In genomic region chr11:102245581-102246272, GRCm38 (mm10) we compare ENCODE assay signal across 9 mouse cellular contexts. TPM values are rescaled to one million over a fixed set of nuclear protein-coding genes. Genes with fewer than 3 reads are reported as not detected.
DNase-seq lines count a peak whose midpoint lies in the region; ATAC-seq and TF ChIP-seq lines count a peak whose summit lies in the region.
"Had no signal": no experiment of that assay in that cellular context is flagged by ENCODE, and none has a peak within 500 bp of the region (broad histone marks: within the 10 kb centered on the region; RNA-seq: fewer than 3 reads in every experiment).

No protein-coding gene starts in this region.

- DNase-seq in heart, postnatal 0 days (ENCODE audit: low spot score): no peak
- DNase-seq in heart, postnatal 4 days: no peak
- DNase-seq in midbrain, postnatal 0 days (ENCODE audit: low spot score): no peak
- DNase-seq in cerebellum, adult 11 months: no peak
- no peak for DNase-seq in frontal cortex, postnatal 36 days (ENCODE audit: low spot score in 2 of 2)
- no peak for DNase-seq in cerebellum, postnatal 36 days

- H3K4me2 ChIP-seq in heart, postnatal 0 days (ENCODE audit: low read depth, low read length): peak overlapping the region; percentile 66
- peak overlapping the region; percentile 77 for H3K4me2 ChIP-seq in embryonic facial prominence, embryonic 13.5 days
- peak overlapping the region; percentile 79 for H3K4me2 ChIP-seq in intestine, embryonic 15.5 days (replicated peaks)
- H3K4me2 ChIP-seq in midbrain, postnatal 0 days (ENCODE audit: low read depth, low read length, poor library complexity, severe bottlenecking): peak overlapping the region; percentile 64

- TF ChIP-seq EP300 in heart, postnatal 0 days (IDR thresholded peaks at IDR 0.05; ENCODE audit: low read depth): no peak; the same call in 1 of the 2 replicates

- peak overlapping the region; percentile 40 for H3K4me3 ChIP-seq in heart, postnatal 0 days (ENCODE audit: low read depth, low read length)
- H3K4me3 ChIP-seq in embryonic facial prominence, embryonic 13.5 days: peak overlapping the region; percentile 41
- H3K4me3 ChIP-seq in intestine, embryonic 15.5 days (replicated peaks): peak overlapping the region; percentile 35
- peak overlapping the region; percentile 37 for H3K4me3 ChIP-seq in midbrain, postnatal 0 days (ENCODE audit: low read depth, low read length)

- no peaks in the 10 kb centered on the region; the same call in 1 of the 2 replicates for H3K9me3 ChIP-seq in heart, postnatal 0 days (replicated peaks; ENCODE audit: control insufficient read depth, low read length)
- no peaks in the 10 kb centered on the region for H3K9me3 ChIP-seq in embryonic facial prominence, embryonic 13.5 days
- H3K9me3 ChIP-seq in intestine, embryonic 15.5 days: no peaks in the 10 kb centered on the region
- H3K9me3 ChIP-seq in midbrain, postnatal 0 days (ENCODE audit: low read length): no peaks in the 10 kb centered on the region

- H3K36me3 ChIP-seq in heart, postnatal 0 days (replicated peaks; ENCODE audit: control insufficient read depth, insufficient read depth, low read length): no peaks in the 10 kb centered on the region
- no peaks in the 10 kb centered on the region for H3K36me3 ChIP-seq in embryonic facial prominence, embryonic 13.5 days
- H3K36me3 ChIP-seq in intestine, embryonic 15.5 days: no peaks in the 10 kb centered on the region
- no peaks in the 10 kb centered on the region for H3K36me3 ChIP-seq in midbrain, postnatal 0 days (ENCODE audit: insufficient read depth, low read length)

- H3K27me3 ChIP-seq in heart, postnatal 0 days (ENCODE audit: control insufficient read depth, insufficient read depth, low read length): no peaks in the 10 kb centered on the region
- no peaks in the 10 kb centered on the region for H3K27me3 ChIP-seq in embryonic facial prominence, embryonic 13.5 days
- no peaks in the 10 kb centered on the region for H3K27me3 ChIP-seq in intestine, embryonic 15.5 days (replicated peaks)
- H3K27me3 ChIP-seq in midbrain, postnatal 0 days (ENCODE audit: insufficient read depth, low read length): no peaks in the 10 kb centered on the region

- 67% methylated on average over 14 of the region's 14 CpGs for WGBS in heart, postnatal 0 days
- WGBS in embryonic facial prominence, embryonic 13.5 days: 20% methylated on average over 14 of the region's 14 CpGs
- 33% methylated on average over 14 of the region's 14 CpGs for WGBS in intestine, embryonic 15.5 days
- 39% methylated on average over 14 of the region's 14 CpGs for WGBS in midbrain, postnatal 0 days

- no peak overlapping the region for H3K9ac ChIP-seq in heart, postnatal 0 days (replicated peaks; ENCODE audit: low read depth, low read length)
- peak overlapping the region; percentile 71 for H3K9ac ChIP-seq in embryonic facial prominence, embryonic 13.5 days
- H3K9ac ChIP-seq in intestine, embryonic 15.5 days: peak overlapping the region; percentile 46
- H3K9ac ChIP-seq in midbrain, postnatal 0 days (replicated peaks; ENCODE audit: low read length, poor library complexity, severe bottlenecking): peak overlapping the region; percentile 63

- no peak for ATAC-seq in heart, postnatal 0 days (ENCODE audit: insufficient read depth, low read depth)
- peak; percentile 63 for ATAC-seq in embryonic facial prominence, embryonic 13.5 days (ENCODE audit: insufficient number of reproducible peaks, insufficient read depth, low FRiP score, low TSS enrichment, low read depth)
- ATAC-seq in intestine, embryonic 15.5 days: no peak; the same call in 1 of the 2 replicates
- 0 out of 2 replicates have a peak, but pooled peaks have one; percentile 10 for ATAC-seq in midbrain, postnatal 0 days (ENCODE audit: low FRiP score)

- H3K4me1 ChIP-seq in heart, postnatal 0 days (ENCODE audit: control insufficient read depth, insufficient read depth): peaks cover 13% of the 10 kb centered on the region
- peaks cover 34% of the 10 kb centered on the region for H3K4me1 ChIP-seq in embryonic facial prominence, embryonic 13.5 days
- peaks cover 21% of the 10 kb centered on the region for H3K4me1 ChIP-seq in intestine, embryonic 15.5 days (replicated peaks)
- peaks cover 5% of the 10 kb centered on the region; the same call in 1 of the 2 replicates for H3K4me1 ChIP-seq in midbrain, postnatal 0 days (ENCODE audit: insufficient read depth, low read length)

- H3K27ac ChIP-seq in heart, postnatal 0 days (ENCODE audit: low read depth): peak overlapping the region; percentile 20; the same call in 1 of the 2 replicates
- peak overlapping the region; percentile 94 for H3K27ac ChIP-seq in embryonic facial prominence, embryonic 13.5 days
- H3K27ac ChIP-seq in intestine, embryonic 15.5 days: peak overlapping the region; percentile 49
- H3K27ac ChIP-seq in midbrain, postnatal 0 days (ENCODE audit: low read depth, low read length): peak overlapping the region; percentile 59

- TF ChIP-seq CTCF in heart, postnatal 0 days (IDR thresholded peaks at IDR 0.05; ENCODE audit: low read depth): no peak
- TF ChIP-seq CTCF in midbrain, postnatal 0 days (IDR thresholded peaks at IDR 0.05): no peak

RNA-seq across cellular contexts. Expression of gene BC030867, which starts 3.0 kb away (rescaled TPM):
- 3.9 and 5.6 TPM in 2 replicates for total RNA-seq in heart, postnatal 0 days (2014; rRNA removed; ENCODE audit: low replicate concordance)
- polyA plus RNA-seq in heart, postnatal 0 days (2015; fragmentation: Nextera tagmentation; extraction: Ambion mirVana): 2.2 and 2.9 TPM in 2 replicates
- 1 to 10 TPM; 5.3 TPM for total RNA-seq in heart, postnatal 4 days (2021)
- 18.3 and 19.7 TPM in 2 replicates for polyA plus RNA-seq in embryonic facial prominence, embryonic 13.5 days (2015; fragmentation: Nextera tagmentation; extraction: Ambion mirVana)
- polyA plus RNA-seq in intestine, embryonic 15.5 days (2015; fragmentation: Nextera tagmentation; extraction: Ambion mirVana): 13.1 and 13.5 TPM in 2 replicates
- 2.1 TPM in 2 replicates for total RNA-seq in midbrain, postnatal 0 days (2014; rRNA removed)
- 0.53 and 0.60 TPM in 2 replicates for polyA plus RNA-seq in midbrain, postnatal 0 days (2015; fragmentation: Nextera tagmentation; extraction: Ambion mirVana)

RNA-seq across cellular contexts. Expression of gene Hdac5, which starts 15.8 kb away (rescaled TPM):
- 194 and 287 TPM in 2 replicates for total RNA-seq in heart, postnatal 0 days (2014; rRNA removed; ENCODE audit: low replicate concordance)
- polyA plus RNA-seq in heart, postnatal 0 days (2015; fragmentation: Nextera tagmentation; extraction: Ambion mirVana): 51.4 and 67.2 TPM in 2 replicates
- total RNA-seq in heart, postnatal 4 days (2021): 10 to 100 TPM; 90.7 to 91.4 TPM
- 80.5 and 84.4 TPM in 2 replicates for polyA plus RNA-seq in embryonic facial prominence, embryonic 13.5 days (2015; fragmentation: Nextera tagmentation; extraction: Ambion mirVana)
- polyA plus RNA-seq in intestine, embryonic 15.5 days (2015; fragmentation: Nextera tagmentation; extraction: Ambion mirVana): 54.3 and 62.8 TPM in 2 replicates
- total RNA-seq in midbrain, postnatal 0 days (2014; rRNA removed): 183 and 263 TPM in 2 replicates
- polyA plus RNA-seq in midbrain, postnatal 0 days (2015; fragmentation: Nextera tagmentation; extraction: Ambion mirVana): 61.9 and 65.9 TPM in 2 replicates

RNA-seq across cellular contexts. Expression of gene Asb16, which starts 22.8 kb away (rescaled TPM):
- 0.99 and 1.2 TPM in 2 replicates for total RNA-seq in heart, postnatal 0 days (2014; rRNA removed; ENCODE audit: low replicate concordance)
- 0.07 TPM in 2 replicates for polyA plus RNA-seq in heart, postnatal 0 days (2015; fragmentation: Nextera tagmentation; extraction: Ambion mirVana)
- total RNA-seq in heart, postnatal 4 days (2021): under 1 TPM; 0.33 to 0.41 TPM
- polyA plus RNA-seq in embryonic facial prominence, embryonic 13.5 days (2015; fragmentation: Nextera tagmentation; extraction: Ambion mirVana): 0.11 and 0.18 TPM in 2 replicates
- 0.08 TPM in 1 of 2 replicates, not detected in the other for polyA plus RNA-seq in intestine, embryonic 15.5 days (2015; fragmentation: Nextera tagmentation; extraction: Ambion mirVana)
- 2.3 and 2.5 TPM in 2 replicates for total RNA-seq in midbrain, postnatal 0 days (2014; rRNA removed)
- polyA plus RNA-seq in midbrain, postnatal 0 days (2015; fragmentation: Nextera tagmentation; extraction: Ambion mirVana): 0.28 and 0.32 TPM in 2 replicates
- total RNA-seq: hematopoietic stem cell, adult 5-6 weeks had no signal

RNA-seq across cellular contexts. Expression of gene Tmub2, which starts 39.0 kb away (rescaled TPM):
- total RNA-seq in heart, postnatal 0 days (2014; rRNA removed; ENCODE audit: low replicate concordance): 57.4 and 61.7 TPM in 2 replicates
- polyA plus RNA-seq in heart, postnatal 0 days (2015; fragmentation: Nextera tagmentation; extraction: Ambion mirVana): 29.8 and 30.1 TPM in 2 replicates
- 10 to 100 TPM; 26.6 to 27.7 TPM for total RNA-seq in heart, postnatal 4 days (2021)
- polyA plus RNA-seq in embryonic facial prominence, embryonic 13.5 days (2015; fragmentation: Nextera tagmentation; extraction: Ambion mirVana): 51.8 and 54.8 TPM in 2 replicates
- 44.3 and 48.5 TPM in 2 replicates for polyA plus RNA-seq in intestine, embryonic 15.5 days (2015; fragmentation: Nextera tagmentation; extraction: Ambion mirVana)
- 80.5 and 90.8 TPM in 2 replicates for total RNA-seq in midbrain, postnatal 0 days (2014; rRNA removed)
- polyA plus RNA-seq in midbrain, postnatal 0 days (2015; fragmentation: Nextera tagmentation; extraction: Ambion mirVana): 65.4 and 73.9 TPM in 2 replicates

RNA-seq across cellular contexts. Expression of gene Atxn7l3, which starts 50.7 kb away (rescaled TPM):
- 32.5 and 36.2 TPM in 2 replicates for total RNA-seq in heart, postnatal 0 days (2014; rRNA removed; ENCODE audit: low replicate concordance)
- polyA plus RNA-seq in heart, postnatal 0 days (2015; fragmentation: Nextera tagmentation; extraction: Ambion mirVana): 5.2 and 5.4 TPM in 2 replicates
- total RNA-seq in heart, postnatal 4 days (2021): 10 to 100 TPM; 36.8 to 39.4 TPM
- polyA plus RNA-seq in embryonic facial prominence, embryonic 13.5 days (2015; fragmentation: Nextera tagmentation; extraction: Ambion mirVana): 21.6 and 23.8 TPM in 2 replicates
- polyA plus RNA-seq in intestine, embryonic 15.5 days (2015; fragmentation: Nextera tagmentation; extraction: Ambion mirVana): 11.8 and 13.6 TPM in 2 replicates
- 166 and 169 TPM in 2 replicates for total RNA-seq in midbrain, postnatal 0 days (2014; rRNA removed)
- polyA plus RNA-seq in midbrain, postnatal 0 days (2015; fragmentation: Nextera tagmentation; extraction: Ambion mirVana): 25.4 and 26.5 TPM in 2 replicates

Comparison
In these comparisons a context has a peak if more than half of its experiments do, and no peak if none do; other contexts are left out.
1. ATAC-seq: peak in embryonic facial prominence, embryonic 13.5 days (single experiment) and midbrain, postnatal 0 days (single experiment); none in heart, postnatal 0 days (single experiment) and intestine, embryonic 15.5 days (single experiment).
2. H3K27ac ChIP-seq: peak in every context shown above with its lines; median percentile 94 in embryonic facial prominence, embryonic 13.5 days; 59 in midbrain, postnatal 0 days; 49 in intestine, embryonic 15.5 days; 20 in heart, postnatal 0 days.
3. Peak in every context shown above with its lines, with median percentiles within 50 percentile points of each other: H3K4me2 ChIP-seq and H3K4me3 ChIP-seq.